Mouse (Mus musculus) left cerebral cortex, adult 2 months (tissue): ENCODE data around the gene D6Wsu163e. TPM values are rescaled to one million over a fixed set of nuclear protein-coding genes. Genes with fewer than 3 reads are reported as not detected.

Experiments used
- DNase-seq, 2 experiments: peaks; one replicate each; pipeline ENCODE4 v3.0.0; 2021 to 2022; ENCODE audit warnings: low spot score in 2 of 2, mixed read lengths in 1 of 2; ENCODE audit errors: extremely low spot score in 1 of 2
- H3K27ac ChIP-seq: fragments of 200-600 bp; 2 replicates; pipeline ENCODE4 v1.8.1; 2022
- H3K4me3 ChIP-seq: fragments of 200-600 bp; 2 replicates; pipeline ENCODE4 v1.8.1; 2022
- CTCF ChIP-seq: fragments of 200-600 bp; IDR thresholded peaks from 2 replicates; pipeline ENCODE4 v1.8.1; 2022; ENCODE audit warnings: antibody characterized with exemption, mild to moderate bottlenecking, moderate library complexity
- intact Hi-C: fragments of 180-260 bp; cut with DNase I; formaldehyde crosslinking; loops from one replicate; pipeline ENCODE4 v1.15.1; 2025
- total RNA-seq, 2 experiments: library from RNA; stranded (reverse); gene quantifications; 2 replicates each; pipeline ENCODE4 v1.2.3; 2021

D6Wsu163e gene
- total RNA-seq, 2 experiments from 2014 or later = 40.3 to 47.3 TPM

DNA sequence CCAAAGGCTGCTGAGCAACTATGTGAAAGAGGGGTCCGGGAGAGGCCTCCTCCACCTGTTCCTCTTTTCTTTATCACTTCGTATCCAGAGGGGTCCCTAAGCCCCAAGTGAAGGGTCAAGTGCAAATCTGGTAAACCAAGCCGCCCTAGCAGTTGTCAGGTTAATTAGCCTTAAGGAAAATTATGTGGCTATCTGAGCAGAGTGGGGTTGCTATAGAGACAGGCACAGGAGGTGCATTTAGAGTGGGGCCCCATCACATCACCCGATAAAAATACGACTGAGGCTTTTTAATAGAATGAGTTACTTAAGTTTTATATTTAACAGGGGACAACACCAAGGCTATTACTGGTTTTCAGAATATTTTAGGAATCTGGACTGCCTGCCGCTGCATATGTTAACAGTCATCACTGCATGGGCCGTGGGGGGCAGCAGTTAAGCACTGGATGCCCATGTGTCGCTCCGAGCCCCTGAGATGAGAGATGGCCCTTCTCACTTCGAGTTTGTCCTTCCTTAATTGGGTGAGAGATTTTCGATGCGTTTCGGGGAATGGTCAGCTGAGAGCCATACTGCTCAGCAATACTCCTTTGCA is 72.3 kb downstream of the D6Wsu163e start:
- Histone ChIP-seq H3K4me3 (no peak overlapping the region), H3K27ac (no peak overlapping the region)
- intact Hi-C loops = no loop called here
- no peak for TF ChIP-seq CTCF
- no peak for DNase-seq

DNA sequence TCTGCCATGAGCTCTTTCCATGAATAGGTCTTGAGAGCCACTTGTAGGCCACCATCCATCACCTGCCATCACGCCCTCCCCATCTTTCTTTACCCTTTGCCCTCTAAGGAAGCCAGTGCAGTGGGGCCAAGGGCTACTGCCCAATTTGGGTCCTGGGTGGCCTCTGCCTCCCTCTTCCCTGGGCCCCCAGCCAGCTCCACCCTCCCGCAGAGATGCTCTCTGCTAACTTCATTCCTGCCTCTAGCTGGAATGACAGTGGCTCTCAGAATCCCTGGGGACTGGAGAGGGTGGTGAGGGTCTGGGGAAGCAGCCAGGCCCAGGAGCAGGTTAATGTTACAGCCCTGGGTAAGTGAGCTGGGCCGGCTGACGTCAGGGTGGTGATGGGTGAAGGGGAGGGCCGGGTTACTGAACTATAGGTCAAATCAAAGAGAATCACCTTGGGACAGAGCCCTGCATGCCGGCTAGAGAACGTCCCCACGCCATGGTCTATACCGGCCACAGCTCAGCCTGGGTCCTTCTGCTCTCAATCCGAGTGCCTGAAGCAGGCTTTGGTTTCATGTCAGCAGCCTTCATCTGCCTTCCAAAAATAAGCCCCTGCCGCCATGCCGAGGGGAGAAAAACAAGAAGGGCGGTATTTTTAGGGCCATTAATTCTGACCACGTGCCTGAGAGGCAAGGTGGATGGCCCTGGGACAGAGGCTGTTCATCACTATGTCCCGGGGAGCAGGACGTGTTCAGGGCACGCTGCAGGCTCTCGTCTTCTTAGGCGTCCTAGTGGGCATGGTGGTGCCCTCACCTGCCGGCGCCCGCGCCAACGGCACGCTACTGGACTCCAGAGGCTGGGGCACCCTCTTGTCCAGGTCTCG is 75.4 kb downstream of the D6Wsu163e start, which contains the start of gene Fgf6:
Gene Fgf6, plus strand, starts transcription at position 681 of the 865 bp plus-strand sequence.
- Histone ChIP-seq H3K4me3 (no peak within 1 kb of the TSS), H3K27ac (no peak within 1 kb of the TSS)
- no peak for TF ChIP-seq CTCF
- intact Hi-C loops = no loop called here
- no peak for DNase-seq

DNA sequence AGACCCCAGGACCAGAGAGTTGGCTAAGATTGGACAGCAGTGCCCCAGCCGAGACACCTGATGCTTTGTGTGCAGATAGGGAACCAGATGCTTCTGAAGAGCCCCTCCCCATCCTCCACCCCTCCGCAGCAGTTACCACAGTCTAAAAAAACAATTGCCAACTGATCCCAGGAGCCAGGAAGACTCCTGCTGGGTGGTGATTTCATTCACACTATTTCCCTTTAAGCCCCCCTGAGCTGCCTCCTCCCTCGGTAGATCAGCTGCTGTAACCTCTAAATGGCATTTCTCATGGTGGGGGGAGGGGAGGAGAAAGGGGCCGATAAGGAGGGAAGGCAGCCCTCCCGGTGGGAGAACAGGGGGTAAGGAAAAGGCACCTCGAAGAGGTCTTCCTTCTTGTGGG is 79.5 kb downstream of the D6Wsu163e start:
- Histone ChIP-seq H3K4me3 (no peak overlapping the region), H3K27ac (no peak overlapping the region)
- no peak for DNase-seq
- TF ChIP-seq CTCF = no peak
- intact Hi-C loops = no loop called here

DNA sequence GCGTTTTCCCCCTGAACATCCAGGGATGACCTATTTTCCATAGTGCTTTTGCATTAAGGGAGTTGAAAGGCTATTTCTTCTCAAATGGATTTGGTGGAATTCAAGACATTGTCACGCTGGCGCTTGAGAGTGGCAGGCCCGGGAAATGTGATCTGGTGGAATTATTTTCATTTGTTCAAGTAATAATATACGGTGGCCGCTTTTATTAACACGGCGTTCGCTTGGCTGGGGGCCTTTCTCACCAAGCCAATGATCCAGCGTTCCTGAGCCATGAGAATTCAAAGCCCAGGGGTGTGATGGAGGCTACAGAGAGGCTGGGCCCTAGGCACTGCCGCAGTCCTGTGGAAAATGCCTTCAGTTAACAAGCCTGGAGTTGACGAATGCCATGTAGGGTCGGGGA is 80.7 kb downstream of the D6Wsu163e start:
- no peak for TF ChIP-seq CTCF
- H3K27ac ChIP-seq = no peak overlapping the region
- H3K4me3 ChIP-seq = no peak overlapping the region
- intact Hi-C loops = no loop called here
- no peak for DNase-seq

DNA sequence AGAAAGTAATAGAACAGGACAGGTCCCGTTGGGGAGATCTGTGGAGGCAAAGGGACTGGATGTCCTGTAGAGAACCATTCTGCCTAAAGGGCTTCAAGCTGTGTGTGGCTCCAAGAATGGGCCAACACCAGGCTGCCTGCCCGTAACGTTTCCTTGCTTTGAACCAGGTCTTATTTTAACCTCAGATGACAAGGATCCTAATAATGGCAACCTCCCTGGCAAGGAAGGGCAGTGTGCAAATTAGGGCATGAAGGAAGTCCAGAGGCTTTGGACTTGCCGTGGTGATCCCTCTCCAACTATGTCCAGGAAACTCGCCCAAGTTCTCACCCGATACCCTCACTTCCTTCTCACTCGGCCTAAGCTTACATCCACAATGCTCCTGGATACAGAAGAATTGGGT is 85.1 kb downstream of the D6Wsu163e start:
- H3K4me3 ChIP-seq = no peak overlapping the region
- DNase-seq = no peak
- TF ChIP-seq CTCF = no peak
- intact Hi-C loops = no loop called here
- no peak overlapping the region for H3K27ac ChIP-seq

Other genes starting within 250 kb of the D6Wsu163e start
- gene Kcna6, start 199.3 kb upstream of the D6Wsu163e start, total RNA-seq = 10 to 100 TPM; 56.3 to 65.4 TPM
- 100 to 1,000 TPM; 135 to 150 TPM for gene Ndufa9, start 90.8 kb upstream of the D6Wsu163e start, total RNA-seq
- gene Akap3, start 86.9 kb upstream of the D6Wsu163e start, total RNA-seq = under 1 TPM; 0.18 to 0.35 TPM
- not detected for gene Dyrk4, start 18.1 kb upstream of the D6Wsu163e start, total RNA-seq
- gene Rad51ap1, start 375 bp upstream of the D6Wsu163e start, total RNA-seq = 1 to 10 TPM; 3.2 to 3.3 TPM
- not detected for gene Fgf6, start 75.6 kb downstream of the D6Wsu163e start, total RNA-seq
- under 1 TPM; 0.44 to 0.68 TPM for gene Fgf23, start 132.9 kb downstream of the D6Wsu163e start, total RNA-seq
- 10 to 100 TPM; 22.3 to 22.7 TPM for gene Tigar, start 169.6 kb downstream of the D6Wsu163e start, total RNA-seq
- 10 to 100 TPM; 75.1 to 97.4 TPM for gene Ccnd2, start 212.2 kb downstream of the D6Wsu163e start, total RNA-seq